Mouse (Mus musculus) liver, adult 2 months (tissue): ENCODE results near the gene Chst2. TPM values are rescaled to one million over a fixed set of nuclear protein-coding genes. Genes with fewer than 3 reads are reported as not detected.

ENCODE experiments used
- DNase-seq: peaks from one replicate; pipeline ENCODE4 v3.0.0-alpha.2; 2011; ENCODE audit warnings: low read depth, low spot score; ENCODE audit errors: extremely low read depth
- H3K27ac ChIP-seq: fragments of 200-500 bp; replicated peaks from 2 replicates; pipeline ENCODE4 v1.5.1; 2012; ENCODE audit warnings: low read depth, mild to moderate bottlenecking, control low read depth, inconsistent platforms, low read length; ENCODE audit not compliant: insufficient read depth
- H3K27me3 ChIP-seq: fragments of 200-500 bp; 2 replicates; pipeline ENCODE4 v1.6.1; 2012; ENCODE audit warnings: mild to moderate bottlenecking, moderate library complexity, low read length, inconsistent platforms; ENCODE audit not compliant: control insufficient read depth, insufficient read depth
- H3K36me3 ChIP-seq: fragments of 200-500 bp; 2 replicates; pipeline ENCODE4 v1.6.1; 2012; ENCODE audit warnings: low read length, inconsistent platforms; ENCODE audit not compliant: control insufficient read depth, insufficient read depth
- H3K4me1 ChIP-seq: fragments of 200-500 bp; 2 replicates; pipeline ENCODE4 v1.6.1; 2011; ENCODE audit warnings: low read length; ENCODE audit not compliant: control insufficient read depth, insufficient read depth
- H3K4me3 ChIP-seq: fragments of 200-500 bp; 2 replicates; pipeline ENCODE4 v1.5.1; 2011; ENCODE audit warnings: low read depth, mild to moderate bottlenecking, control low read depth, low read length, moderate library complexity; ENCODE audit not compliant: insufficient read depth
- H3K79me2 ChIP-seq: fragments of 200-500 bp; 2 replicates; pipeline ENCODE4 v1.6.1; 2012; ENCODE audit warnings: inconsistent platforms, mild to moderate bottlenecking, low read length, moderate library complexity; ENCODE audit not compliant: control insufficient read depth, insufficient read depth
- H3K9ac ChIP-seq: fragments of 200-500 bp; 2 replicates; pipeline ENCODE4 v1.6.1; 2012; ENCODE audit warnings: low read depth, mild to moderate bottlenecking, control low read depth, inconsistent platforms, low read length
- CTCF ChIP-seq: fragments of 200-500 bp; IDR thresholded peaks from 2 replicates; pipeline ENCODE4 v1.5.1; 2011; ENCODE audit warnings: low read depth, low read length, control low read depth
- POLR2A ChIP-seq: fragments of 200-500 bp; IDR thresholded peaks from 2 replicates; pipeline ENCODE4 v1.6.1; 2011; ENCODE audit warnings: low read length, control low read depth; ENCODE audit not compliant: insufficient read depth; ENCODE audit errors: extremely low read depth
- WGBS: fragments of 180-500 bp; shearing (Covaris S2); methylation state at CpG from one replicate; pipeline ENCODE4 v1.1.7; 2018; 5-methylcytosine and 5-hydroxymethylcytosine counted together
- polyA plus RNA-seq: library from polyadenylated mRNA; depleted of rRNA; stranded (reverse); fragments of >200 nt; gene quantifications from 2 replicates; pipeline ENCODE4 v1.2.3, GENCODE M21; 2012
- total RNA-seq: library from RNA; depleted of rRNA; stranded (reverse); fragments of >200 nt; gene quantifications from 2 replicates; pipeline ENCODE4 v1.2.3, GENCODE M21; 2014

Chst2 gene
- total and polyA plus RNA-seq, 2 experiments, result 0.48 to 0.83 TPM

DNA sequence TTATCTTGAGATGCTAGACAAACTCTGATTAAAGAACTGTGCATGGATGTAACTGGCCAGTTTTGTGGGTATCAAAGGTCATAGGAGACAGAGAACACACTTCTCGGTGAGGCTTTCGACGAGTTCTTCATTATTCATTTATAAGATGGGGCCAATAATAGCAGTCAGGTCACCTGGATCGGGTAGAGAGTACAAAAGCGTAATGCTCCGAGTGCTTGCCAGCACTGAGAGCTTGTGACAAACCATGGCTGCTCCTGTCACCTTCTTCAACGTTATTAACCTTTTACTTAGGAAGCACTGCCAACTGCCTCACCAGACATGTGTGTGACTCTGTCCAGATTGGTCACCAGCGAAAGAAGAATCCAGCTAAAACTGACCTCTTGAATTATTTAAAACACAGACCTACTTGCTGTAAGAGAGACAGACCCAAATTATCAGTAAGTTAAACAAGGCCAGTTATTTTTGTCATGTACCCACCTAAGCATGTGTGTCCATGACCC lies 18.6 kb downstream of the Chst2 start:
- TF ChIP-seq POLR2A (no peak), CTCF (no peak)
- no peaks in the 10 kb centered on the region for H3K4me1 ChIP-seq
- no peaks in the 10 kb centered on the region for H3K36me3 ChIP-seq
- no peaks in the 10 kb centered on the region for H3K27me3 ChIP-seq
- H3K27ac ChIP-seq, result no peak overlapping the region
- WGBS, result 82% methylated on average over 8 of the region's 8 CpGs
- no peak for DNase-seq
- no peak overlapping the region for H3K9ac ChIP-seq
- no peaks in the 10 kb centered on the region for H3K79me2 ChIP-seq
- no peak overlapping the region for H3K4me3 ChIP-seq

DNA sequence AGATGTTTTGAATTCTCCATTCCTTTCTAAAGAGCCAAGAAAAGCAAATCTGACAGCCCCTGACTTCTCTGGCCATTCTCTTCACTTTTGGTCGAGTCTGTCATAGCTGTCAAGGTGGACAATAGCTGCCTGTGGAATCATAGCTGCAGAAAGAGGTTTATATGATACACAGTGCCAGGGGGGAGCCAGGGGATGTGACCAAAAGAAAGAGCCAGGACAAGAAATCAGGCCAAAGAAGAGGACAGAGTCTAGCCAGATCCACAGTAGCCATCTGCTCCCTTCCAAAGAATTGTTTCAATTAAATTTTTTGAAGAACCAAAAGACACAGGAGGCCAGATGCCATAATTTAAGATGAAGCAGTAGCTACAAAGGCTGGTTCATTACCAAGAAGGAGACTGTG lies 30.6 kb downstream of the Chst2 start:
- no peak for TF ChIP-seq POLR2A
- no peak for TF ChIP-seq CTCF
- no peak overlapping the region for H3K27ac ChIP-seq
- H3K79me2 ChIP-seq, result no peaks in the 10 kb centered on the region
- no peaks in the 10 kb centered on the region for H3K36me3 ChIP-seq
- no peak overlapping the region for H3K9ac ChIP-seq
- no peaks in the 10 kb centered on the region for H3K4me1 ChIP-seq
- DNase-seq, result no peak
- H3K4me3 ChIP-seq, result no peak overlapping the region
- H3K27me3 ChIP-seq, result no peaks in the 10 kb centered on the region
- 71% methylated on average over 1 of the region's 1 CpGs for whole genome bisulfite sequencing

DNA sequence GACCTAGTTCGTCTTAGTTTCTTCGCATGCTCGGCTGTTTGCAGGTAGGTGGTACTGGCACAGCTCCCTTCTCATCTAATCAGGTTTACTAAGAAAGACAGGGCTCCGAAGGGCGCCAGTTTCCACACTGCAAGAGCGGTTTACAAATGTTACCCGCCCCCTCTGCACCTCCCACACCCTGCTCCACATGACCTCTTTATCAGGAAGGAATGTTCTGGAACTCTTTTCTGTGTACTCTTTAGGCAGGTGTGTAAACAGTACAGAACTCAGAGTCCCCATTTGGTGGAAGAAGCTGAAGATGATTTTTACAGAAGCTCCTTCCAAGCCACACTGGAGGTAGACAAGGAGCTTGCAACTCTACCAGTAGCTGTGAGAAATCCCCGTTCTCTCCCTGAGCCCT lies 31.2 kb downstream of the Chst2 start:
- no peaks in the 10 kb centered on the region for H3K27me3 ChIP-seq
- no peaks in the 10 kb centered on the region for H3K79me2 ChIP-seq
- TF ChIP-seq CTCF, result no peak
- TF ChIP-seq POLR2A, result no peak
- H3K9ac ChIP-seq, result no peak overlapping the region
- no peak overlapping the region for H3K4me3 ChIP-seq
- no peaks in the 10 kb centered on the region for H3K36me3 ChIP-seq
- DNase-seq, result no peak
- H3K4me1 ChIP-seq, result no peaks in the 10 kb centered on the region
- 67% methylated on average over 8 of the region's 8 CpGs for WGBS
- H3K27ac ChIP-seq, result no peak overlapping the region

DNA sequence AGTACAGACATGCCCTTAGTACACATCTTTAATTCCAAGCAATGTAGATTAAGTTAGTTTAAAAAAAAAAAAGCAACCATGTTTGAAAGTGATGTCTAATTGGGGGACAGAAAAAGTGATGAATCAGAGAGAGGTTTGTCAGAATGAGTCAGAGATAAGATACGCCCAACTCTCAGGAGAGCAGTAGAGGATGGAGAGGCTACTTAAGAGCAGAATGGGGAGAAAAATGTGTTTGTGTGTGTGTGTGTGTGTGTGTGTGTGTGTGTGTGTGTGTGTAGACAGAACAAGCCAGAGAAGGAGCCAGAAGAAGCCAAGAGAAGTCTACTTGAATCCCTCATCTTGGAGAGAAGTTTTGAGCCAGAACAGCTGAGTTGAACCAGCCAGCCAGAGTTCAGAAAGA lies 32.8 kb downstream of the Chst2 start:
- TF ChIP-seq POLR2A (no peak), CTCF (no peak)
- H3K9ac ChIP-seq, result no peak overlapping the region
- H3K79me2 ChIP-seq, result no peaks in the 10 kb centered on the region
- no peaks in the 10 kb centered on the region for H3K36me3 ChIP-seq
- WGBS, result 89% methylated on average over 1 of the region's 1 CpGs
- H3K27ac ChIP-seq, result no peak overlapping the region
- H3K27me3 ChIP-seq, result no peaks in the 10 kb centered on the region
- no peaks in the 10 kb centered on the region for H3K4me1 ChIP-seq
- DNase-seq, result no peak
- H3K4me3 ChIP-seq, result no peak overlapping the region

DNA sequence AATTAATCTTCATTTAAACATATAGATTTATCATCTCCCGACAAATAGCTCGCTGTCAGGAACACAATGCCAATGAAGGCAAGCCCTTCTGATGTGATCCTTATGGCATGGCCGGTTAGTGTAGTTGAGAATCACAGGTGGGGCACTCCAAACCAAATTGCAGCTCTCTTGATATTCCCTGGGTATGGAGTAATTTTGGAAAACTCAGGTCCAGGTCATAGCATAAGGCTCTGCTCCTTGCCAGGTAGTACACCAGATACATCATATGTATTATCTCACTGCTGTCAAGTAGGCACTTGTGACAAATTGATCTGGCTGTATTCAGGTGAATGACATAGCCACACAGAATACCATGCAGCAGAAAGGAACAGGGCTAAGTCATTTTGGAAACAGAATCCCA lies 40.6 kb downstream of the Chst2 start:
- no peaks in the 10 kb centered on the region for H3K27me3 ChIP-seq
- no peaks in the 10 kb centered on the region for H3K79me2 ChIP-seq
- DNase-seq, result no peak
- no peak overlapping the region for H3K27ac ChIP-seq
- H3K9ac ChIP-seq, result no peak overlapping the region
- 89% methylated on average over 3 of the region's 3 CpGs for WGBS
- no peak overlapping the region for H3K4me3 ChIP-seq
- no peaks in the 10 kb centered on the region for H3K36me3 ChIP-seq
- TF ChIP-seq CTCF (no peak), POLR2A (no peak)
- H3K4me1 ChIP-seq, result no peaks in the 10 kb centered on the region

DNA sequence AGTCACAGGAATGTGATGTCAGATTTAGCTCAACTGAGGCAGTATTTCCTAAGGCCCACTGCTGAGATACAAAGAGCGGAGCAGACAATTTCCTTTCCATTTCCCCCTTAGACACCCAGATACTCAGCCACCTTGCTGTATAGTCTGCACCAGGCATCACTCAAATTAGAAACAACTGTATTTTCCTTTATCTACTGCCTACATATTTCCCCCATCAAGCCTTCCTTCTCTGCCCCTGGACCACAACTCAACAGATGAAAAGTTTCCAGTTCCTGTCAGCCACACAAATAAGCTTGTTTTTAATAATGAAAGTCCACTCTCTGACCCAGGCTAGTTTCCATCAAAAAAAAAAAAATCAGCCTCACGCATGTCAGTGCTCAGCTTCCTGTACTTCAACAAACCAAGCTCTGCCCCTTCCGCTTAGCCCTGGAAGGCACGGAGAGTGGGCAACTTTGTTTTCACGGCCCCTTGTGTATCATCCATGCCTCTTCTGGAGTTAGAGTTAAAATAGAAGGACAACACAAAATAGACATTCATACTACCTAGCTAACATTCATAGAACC lies 52.6 kb downstream of the Chst2 start:
- Histone ChIP-seq H3K9ac (no peak overlapping the region), H3K79me2 (no peaks in the 10 kb centered on the region), H3K27ac (no peak overlapping the region), H3K4me1 (no peaks in the 10 kb centered on the region), H3K27me3 (no peaks in the 10 kb centered on the region), H3K36me3 (no peaks in the 10 kb centered on the region), H3K4me3 (no peak overlapping the region)
- no peak for TF ChIP-seq CTCF
- TF ChIP-seq POLR2A, result no peak
- DNase-seq, result no peak
- 77% methylated on average over 5 of the region's 5 CpGs for WGBS
